Mouse (Mus musculus): ENCODE data around the gene Polr3gl. TPM values are rescaled to one million over a fixed set of nuclear protein-coding genes. Genes with fewer than 3 reads are reported as not detected.

Polr3gl gene
- polyA plus RNA-seq (2012; ENCODE audit: low replicate concordance) = 19.9 and 30.0 TPM in 2 replicates

GRCm38 (mm10) chr3:96593790-96594560 is at the start of gene Polr3gl:
TSS of gene Polr3gl (minus strand) at chr3:96594181.

GRCm38 (mm10) chr3:96634928-96635879 is 41.2 kb upstream of the Polr3gl start, which contains the start of the genes Pex11b and Gm42957:
TSS of gene Pex11b (plus strand) at chr3:96635376.
TSS of gene Gm42957 (plus strand) at chr3:96635474.

GRCm38 (mm10) chr3:96629729-96630600 is 36.0 kb upstream of the Polr3gl start, which contains the start of gene Rbm8a:
TSS of gene Rbm8a (plus strand) at chr3:96629933.

GRCm38 (mm10) chr3:96600639-96601250 is 6.8 kb upstream of the Polr3gl start, which contains the start of gene Lix1l:
TSS of gene Lix1l (plus strand) at chr3:96601149.

GRCm38 (mm10) chr3:96596228-96596707 is 2.3 kb upstream of the Polr3gl start, which contains the start of gene Ankrd34a:
TSS of gene Ankrd34a (plus strand) at chr3:96596636.

GRCm38 (mm10) chr3:96576690-96577541 is 17.1 kb downstream of the Polr3gl start, which contains the start of gene Gm16253:
TSS of gene Gm16253 (plus strand) at chr3:96576984.

GRCm38 (mm10) chr3:96557694-96558093 is 36.3 kb downstream of the Polr3gl start, which contains the start of gene Txnip:
TSS of gene Txnip (plus strand) at chr3:96557957.

Other genes starting within 250 kb of the Polr3gl start
- not detected in 2 replicates for gene BC107364, start 141.9 kb downstream of the Polr3gl start, polyA plus RNA-seq (2012; ENCODE audit: low replicate concordance)
- 1.5 and 2.1 TPM in 2 replicates for gene Hfe2, start 69.0 kb downstream of the Polr3gl start, polyA plus RNA-seq (2012; ENCODE audit: low replicate concordance)
- gene Txnip, start 36.2 kb downstream of the Polr3gl start, polyA plus RNA-seq (2012; ENCODE audit: low replicate concordance) = 34.0 and 55.7 TPM in 2 replicates
- not detected in 2 replicates for gene Gm16253, start 17.2 kb downstream of the Polr3gl start, polyA plus RNA-seq (2012; ENCODE audit: low replicate concordance)
- 0.06 and 0.07 TPM in 2 replicates for gene Ankrd34a, start 2.5 kb upstream of the Polr3gl start, polyA plus RNA-seq (2012; ENCODE audit: low replicate concordance)
- gene Lix1l, start 7.0 kb upstream of the Polr3gl start, polyA plus RNA-seq (2012; ENCODE audit: low replicate concordance) = 0.42 and 0.54 TPM in 2 replicates
- gene Rbm8a, start 35.8 kb upstream of the Polr3gl start, polyA plus RNA-seq (2012; ENCODE audit: low replicate concordance) = 13.2 and 89.9 TPM in 2 replicates
- gene Pex11b, start 41.2 kb upstream of the Polr3gl start, polyA plus RNA-seq (2012; ENCODE audit: low replicate concordance) = 3.6 and 5.2 TPM in 2 replicates
- 0.11 TPM in 1 of 2 replicates, not detected in the other for gene Gm42957, start 41.3 kb upstream of the Polr3gl start, polyA plus RNA-seq (2012; ENCODE audit: low replicate concordance)
- gene Itga10, start 51.4 kb upstream of the Polr3gl start, polyA plus RNA-seq (2012; ENCODE audit: low replicate concordance) = 0.09 and 0.31 TPM in 2 replicates
- gene Ankrd35, start 76.0 kb upstream of the Polr3gl start, polyA plus RNA-seq (2012; ENCODE audit: low replicate concordance) = 0.35 and 0.87 TPM in 2 replicates
- 56.0 and 58.8 TPM in 2 replicates for gene Pias3, start 102.2 kb upstream of the Polr3gl start, polyA plus RNA-seq (2012; ENCODE audit: low replicate concordance)
- 2.5 and 4.1 TPM in 2 replicates for gene Nudt17, start 114.4 kb upstream of the Polr3gl start, polyA plus RNA-seq (2012; ENCODE audit: low replicate concordance)
- gene Polr3c, start 133.4 kb upstream of the Polr3gl start, polyA plus RNA-seq (2012; ENCODE audit: low replicate concordance) = 6.8 and 7.4 TPM in 2 replicates
- gene Rnf115, start 133.5 kb upstream of the Polr3gl start, polyA plus RNA-seq (2012; ENCODE audit: low replicate concordance) = 25.0 and 42.4 TPM in 2 replicates
- 0.04 TPM in 1 of 2 replicates, not detected in the other for gene Pdzk1, start 235.1 kb upstream of the Polr3gl start, polyA plus RNA-seq (2012; ENCODE audit: low replicate concordance)
- gene Cd160, start 235.2 kb upstream of the Polr3gl start, polyA plus RNA-seq (2012; ENCODE audit: low replicate concordance) = 7.3 and 8.0 TPM in 2 replicates

All from hematopoietic multipotent progenitor cell, adult 10-12 weeks (in vitro differentiated cells).